Mouse (Mus musculus) liver, postnatal 0 days (tissue): ENCODE data around the gene Elmo1. TPM values are rescaled to one million over a fixed set of nuclear protein-coding genes. Genes with fewer than 3 reads are reported as not detected.
A peak's percentile ranks its signal among the peaks of the same experiment; 100 is the strongest.

Experiments used
- ATAC-seq: fragments of 200-750 bp; cut with Nextera tagmentation; 2 replicates; pipeline ENCODE4 v1.8.0; 2017; ENCODE audit warnings: mild to moderate bottlenecking, moderate library complexity
- DNase-seq: peaks from one replicate; pipeline ENCODE4 v3.0.0-alpha.2; 2016
- H3K27ac ChIP-seq: fragments of 300-500 bp; sonication (generic); 2 replicates; pipeline ENCODE4 v1.5.1; 2014; ENCODE audit warnings: antibody characterized with exemption, moderate library complexity, mild to moderate bottlenecking, low read depth
- H3K27me3 ChIP-seq: fragments of 300-500 bp; sonication (generic); 2 replicates; pipeline ENCODE4 v1.6.1; 2014; ENCODE audit warnings: low read length, control low read depth, mixed read lengths; ENCODE audit not compliant: insufficient read depth
- H3K36me3 ChIP-seq: fragments of 300-500 bp; sonication (generic); replicated peaks from 2 replicates; pipeline ENCODE4 v1.6.1; 2014; ENCODE audit warnings: mild to moderate bottlenecking, control low read depth, low read length, moderate library complexity, mixed read lengths; ENCODE audit not compliant: insufficient read depth
- H3K4me1 ChIP-seq: fragments of 300-500 bp; sonication (generic); 2 replicates; pipeline ENCODE4 v1.6.1; 2014; ENCODE audit warnings: antibody characterized with exemption, mild to moderate bottlenecking, control low read depth; ENCODE audit not compliant: insufficient read depth
- H3K4me2 ChIP-seq: fragments of 300-500 bp; sonication (generic); 2 replicates; pipeline ENCODE4 v1.6.1; 2014; ENCODE audit warnings: low read depth, mild to moderate bottlenecking, low read length, moderate library complexity, mixed read lengths
- H3K4me3 ChIP-seq: fragments of 300-500 bp; sonication (generic); 2 replicates; pipeline ENCODE4 v1.5.1; 2014; ENCODE audit warnings: low read depth, low read length
- H3K9ac ChIP-seq: fragments of 300-500 bp; sonication (generic); replicated peaks from 2 replicates; pipeline ENCODE4 v1.6.1; 2014; ENCODE audit warnings: mild to moderate bottlenecking, moderate library complexity
- H3K9me3 ChIP-seq: fragments of 300-500 bp; sonication (generic); 2 replicates; pipeline ENCODE4 v1.6.1; 2016; ENCODE audit warnings: mild to moderate bottlenecking, control low read depth, low read length, mixed read lengths
- CTCF ChIP-seq: sonication (generic); IDR thresholded peaks from 2 replicates; pipeline ENCODE4 v1.5.1; 2016; ENCODE audit warnings: antibody characterized with exemption, low read depth
- EP300 ChIP-seq: IDR thresholded peaks from 2 replicates; pipeline ENCODE4 v1.6.1; 2016; ENCODE audit warnings: antibody characterized with exemption, low read depth, mild to moderate bottlenecking
- WGBS: fragments of 180-500 bp; shearing (Covaris S2); extraction: QIAGEN DNeasy Blood & Tissue Kit; methylation state at CpG from one replicate; pipeline ENCODE4 v1.1.7; 2014; ENCODE audit not compliant: insufficient replicate concordance; 5-methylcytosine and 5-hydroxymethylcytosine counted together
- polyA plus RNA-seq: library from polyadenylated mRNA; unstranded; fragments of >200 nt; fragmentation: Nextera tagmentation; extraction: Ambion mirVana; gene quantifications from 2 replicates; pipeline ENCODE4 v1.2.1, GENCODE M21; 2015

The Elmo1 gene
- polyA plus RNA-seq, 1 experiment from 2014 or later = 3.1 TPM

DNA sequence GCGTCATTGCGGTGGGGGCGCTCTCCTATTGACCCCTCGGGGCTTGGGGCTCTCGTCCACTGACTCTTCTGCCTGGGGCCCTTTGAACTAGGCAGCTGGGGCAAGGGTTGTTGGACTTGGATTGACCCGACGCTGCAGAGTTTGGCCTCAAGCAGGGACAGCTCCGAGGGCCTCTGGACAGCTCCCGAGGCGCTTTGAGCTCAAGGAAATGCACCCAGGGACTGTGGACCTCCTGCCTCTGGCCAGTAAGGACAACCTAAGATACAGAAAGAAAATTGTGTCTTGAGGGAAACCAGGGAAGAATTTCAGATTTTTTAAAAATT is 1.2 kb downstream of the Elmo1 start:
- peak overlapping the region; percentile 83 for H3K27ac ChIP-seq
- no peaks in the 10 kb centered on the region for H3K9me3 ChIP-seq
- peak overlapping the region; percentile 90 for H3K4me2 ChIP-seq
- under 1% methylated on average over 10 of the region's 10 CpGs for WGBS
- H3K9ac ChIP-seq = peak overlapping the region; percentile 72
- no peak for TF ChIP-seq EP300
- no peak for TF ChIP-seq CTCF
- peaks cover 13% of the 10 kb centered on the region for H3K4me1 ChIP-seq
- DNase-seq = no peak
- H3K4me3 ChIP-seq = peak overlapping the region; percentile 74
- peak; percentile 36; the same call in 1 of the 2 replicates for ATAC-seq
- H3K36me3 ChIP-seq = no peaks in the 10 kb centered on the region
- H3K27me3 ChIP-seq = peaks cover 24% of the 10 kb centered on the region

- H3K27ac ChIP-seq = peak overlapping the region; percentile 32; the same call in 1 of the 2 replicates
Observed at GRCm38 (mm10) chr13:20092301-20092700, 1.9 kb downstream of the Elmo1 start.

GRCm38 (mm10) chr13:20093307-20094045 is 3.1 kb downstream of the Elmo1 start:
- WGBS = 33% methylated on average over 19 of the region's 19 CpGs
- peak overlapping the region; percentile 54 for H3K4me2 ChIP-seq
- TF ChIP-seq CTCF (peak; percentile 33; the same call in 1 of the 2 replicates), EP300 (no peak)

More at GRCm38 (mm10) chr13:20092301-20092700, 1.9 kb downstream of the Elmo1 start:
- no peaks in the 10 kb centered on the region for H3K36me3 ChIP-seq
- no peak overlapping the region for H3K4me3 ChIP-seq
- H3K4me2 ChIP-seq = peak overlapping the region; percentile 90; the same call in 1 of the 2 replicates
- H3K4me1 ChIP-seq = peaks cover 13% of the 10 kb centered on the region
- H3K27me3 ChIP-seq = peaks cover 24% of the 10 kb centered on the region
- TF ChIP-seq EP300 = no peak
- no peak for TF ChIP-seq CTCF
- H3K9me3 ChIP-seq = no peaks in the 10 kb centered on the region
- no peak overlapping the region for H3K9ac ChIP-seq
- ATAC-seq (peak; percentile 15; the same call in 1 of the 2 replicates), DNase-seq (no peak)
- WGBS = 49% methylated on average over 3 of the region's 3 CpGs

GRCm38 (mm10) chr13:20094916-20095700 is 4.7 kb downstream of the Elmo1 start:
- ATAC-seq (no peak), DNase-seq (no peak)
- H3K4me1 ChIP-seq = peaks cover 21% of the 10 kb centered on the region
- no peak overlapping the region for H3K4me3 ChIP-seq
- H3K4me2 ChIP-seq = no peak overlapping the region
- no peaks in the 10 kb centered on the region for H3K9me3 ChIP-seq
- TF ChIP-seq CTCF (no peak), EP300 (no peak)
- no peak overlapping the region for H3K27ac ChIP-seq
- no peak overlapping the region for H3K9ac ChIP-seq
- 68% methylated on average over 4 of the region's 4 CpGs for WGBS
- no peaks in the 10 kb centered on the region for H3K36me3 ChIP-seq
- H3K27me3 ChIP-seq = peaks cover 15% of the 10 kb centered on the region

More at GRCm38 (mm10) chr13:20093307-20094045, 3.1 kb downstream of the Elmo1 start:
- Histone ChIP-seq H3K4me3 (0 out of 2 replicates have a peak overlapping the region, but pooled peaks have one; percentile 5), H3K9me3 (no peaks in the 10 kb centered on the region), H3K27ac (peak overlapping the region; percentile 42), H3K36me3 (no peaks in the 10 kb centered on the region), H3K4me1 (peaks cover 16% of the 10 kb centered on the region), H3K9ac (no peak overlapping the region), H3K27me3 (peaks cover 23% of the 10 kb centered on the region)
- no peak for ATAC-seq
- DNase-seq = peak; percentile 42

- WGBS = 57% methylated on average over 5 of the region's 5 CpGs
- H3K4me1 ChIP-seq = peaks cover 21% of the 10 kb centered on the region
- no peak for ATAC-seq
Observed at GRCm38 (mm10) chr13:20097006-20097617, 6.7 kb downstream of the Elmo1 start.

More at GRCm38 (mm10) chr13:20097006-20097617, 6.7 kb downstream of the Elmo1 start:
- no peaks in the 10 kb centered on the region for H3K36me3 ChIP-seq
- no peak overlapping the region for H3K4me2 ChIP-seq
- no peak overlapping the region for H3K4me3 ChIP-seq
- H3K27me3 ChIP-seq = 0 out of 2 replicates have a peak, but pooled peaks cover 3% of the 10 kb centered on the region
- H3K27ac ChIP-seq = no peak overlapping the region
- H3K9me3 ChIP-seq = no peaks in the 10 kb centered on the region
- DNase-seq = no peak
- H3K9ac ChIP-seq = no peak overlapping the region
- TF ChIP-seq CTCF (no peak), EP300 (no peak)
